Mouse (Mus musculus) erythroblast, adult 5-6 weeks (primary cell): ENCODE data around the gene Actl11. TPM values are rescaled to one million over a fixed set of nuclear protein-coding genes. Genes with fewer than 3 reads are reported as not detected.

Experiments used
- ATAC-seq: replicated peaks from 2 replicates; pipeline ENCODE4 v1.8.0; 2016; ENCODE audit warnings: moderate number of reproducible peaks, mild to moderate bottlenecking, moderate TSS enrichment, inconsistent platforms; ENCODE audit not compliant: poor library complexity, low FRiP score, severe bottlenecking
- total RNA-seq, 2 experiments: library from RNA; stranded (forward) in 1 of 2; stranded (reverse) in 1 of 2; fragments of 150-400 nt in 1 of 2; fragments of 200-764, 138-1000 nt in 1 of 2; gene quantifications; 2 replicates each; pipeline versions ENCODE4 v1.2.3 to v1.2.4; 2015 to 2017; ENCODE audit warnings: low replicate concordance in 2 of 2

Actl11 gene
- total RNA-seq, 2 experiments from 2014 or later, result not detected

DNA sequence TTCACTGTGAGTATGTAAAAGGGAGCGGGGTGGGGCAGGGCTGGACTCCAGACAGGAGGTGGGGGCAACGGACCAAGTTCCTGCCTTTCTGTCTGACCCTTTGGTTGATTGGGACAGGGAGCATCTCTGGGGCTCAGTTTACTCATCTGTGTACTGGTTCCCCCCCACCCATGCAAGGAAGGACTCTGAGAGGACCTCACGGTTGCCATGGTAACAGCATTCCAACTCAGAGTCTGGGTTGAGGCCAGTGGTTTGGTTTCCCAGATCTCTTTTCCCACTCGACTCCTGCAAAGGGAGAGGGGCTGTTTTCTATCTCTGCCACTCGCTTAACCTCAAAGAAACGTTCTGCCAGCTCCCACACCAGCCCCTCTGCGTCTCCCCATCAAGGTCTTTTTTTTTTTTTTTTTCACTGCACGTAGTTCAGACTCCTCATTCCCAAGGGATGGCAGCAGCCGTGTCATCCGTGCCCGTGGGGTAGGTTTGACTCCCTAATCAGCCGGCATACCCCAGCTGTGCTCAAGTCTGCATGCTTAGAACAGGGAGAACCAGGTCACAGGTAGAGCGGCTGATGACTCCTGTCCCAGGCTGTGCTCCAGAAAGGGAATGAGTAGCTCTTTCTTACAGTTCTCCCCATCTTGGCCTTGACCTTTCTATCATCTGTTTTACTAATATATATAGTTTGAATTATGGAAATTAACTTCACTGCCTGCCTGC, 10.2 kb upstream of the Actl11 start:
- no peak for ATAC-seq

DNA sequence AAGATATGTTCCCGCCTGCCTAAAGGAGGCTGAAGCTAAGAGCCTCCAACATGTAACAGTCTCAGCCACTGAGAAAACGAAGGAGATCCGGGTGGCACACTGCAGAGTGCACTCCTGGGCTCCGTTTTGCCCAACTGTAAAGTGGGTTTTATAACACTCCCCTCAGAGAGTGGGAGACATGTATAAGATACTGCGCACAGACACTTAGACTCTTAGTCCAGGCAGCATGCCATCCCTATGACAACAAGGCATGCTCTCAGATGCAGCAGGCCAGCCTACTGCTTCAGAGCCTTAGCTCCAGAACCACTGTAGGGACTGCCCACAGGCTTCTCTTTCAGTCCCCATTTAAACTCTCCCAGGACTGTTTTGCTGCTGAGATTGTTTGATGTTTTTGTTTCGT, 9.4 kb upstream of the Actl11 start:
- no peak for ATAC-seq

DNA sequence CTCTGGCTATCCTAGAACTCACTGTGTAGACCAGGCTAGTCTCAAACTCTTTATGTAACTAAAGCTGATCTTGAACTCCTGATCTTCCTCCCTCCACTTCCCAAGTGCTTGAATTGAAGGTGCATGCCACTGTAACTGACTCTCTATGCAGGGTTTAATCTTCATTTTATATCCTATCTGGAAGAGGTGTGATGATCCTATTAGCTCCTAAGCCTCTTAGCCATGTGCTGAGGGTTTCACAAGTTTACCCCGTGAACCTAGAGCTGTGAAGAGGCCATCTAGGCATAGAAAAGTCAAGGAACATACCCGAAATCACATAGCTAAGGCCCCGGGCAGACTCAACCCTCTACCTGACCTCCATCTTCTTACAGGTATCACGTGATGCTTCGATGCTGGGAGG, 8.8 kb upstream of the Actl11 start:
- ATAC-seq, result no peak

DNA sequence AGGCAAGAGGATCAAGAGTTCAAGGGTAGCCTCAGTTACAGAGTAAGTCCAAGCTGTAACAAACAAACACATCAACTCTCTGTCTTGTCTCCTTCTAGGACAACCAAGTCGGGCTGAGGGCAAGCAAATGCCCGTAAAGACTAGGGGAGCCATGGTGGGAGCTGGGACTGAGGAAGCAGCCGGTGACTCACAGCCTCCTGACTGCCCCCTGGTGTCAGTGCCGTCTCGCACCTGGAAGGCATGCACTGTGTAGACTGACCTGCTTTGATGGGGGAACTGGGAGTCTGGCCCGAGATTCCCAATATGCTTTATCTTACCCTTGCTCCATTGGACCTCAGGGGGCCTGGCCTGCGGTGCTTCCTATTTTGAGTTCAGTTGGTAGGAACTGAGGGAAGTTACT, 5.2 kb upstream of the Actl11 start:
- ATAC-seq, result peak; percentile 43; the same call in 1 of the 2 replicates

DNA sequence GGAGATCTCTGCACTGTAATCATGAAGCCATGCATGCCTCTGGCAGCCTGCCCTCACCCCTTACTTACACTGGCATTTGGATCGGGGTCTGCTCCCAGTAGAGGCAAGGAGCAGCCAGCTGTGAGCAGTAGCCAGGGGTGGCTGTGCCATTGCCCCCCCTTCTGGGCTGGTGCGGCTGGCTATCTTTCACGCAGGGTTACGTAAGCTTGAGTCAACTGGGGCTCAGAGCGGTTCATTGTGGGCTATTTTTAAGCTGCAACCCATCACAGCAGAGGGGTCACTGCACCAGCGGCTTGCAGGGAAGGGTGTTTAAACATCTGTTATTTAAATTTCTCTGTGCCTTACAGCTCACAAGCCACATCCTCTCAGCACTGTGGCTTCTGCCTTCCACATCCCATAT, 4.3 kb upstream of the Actl11 start:
- no peak for ATAC-seq

DNA sequence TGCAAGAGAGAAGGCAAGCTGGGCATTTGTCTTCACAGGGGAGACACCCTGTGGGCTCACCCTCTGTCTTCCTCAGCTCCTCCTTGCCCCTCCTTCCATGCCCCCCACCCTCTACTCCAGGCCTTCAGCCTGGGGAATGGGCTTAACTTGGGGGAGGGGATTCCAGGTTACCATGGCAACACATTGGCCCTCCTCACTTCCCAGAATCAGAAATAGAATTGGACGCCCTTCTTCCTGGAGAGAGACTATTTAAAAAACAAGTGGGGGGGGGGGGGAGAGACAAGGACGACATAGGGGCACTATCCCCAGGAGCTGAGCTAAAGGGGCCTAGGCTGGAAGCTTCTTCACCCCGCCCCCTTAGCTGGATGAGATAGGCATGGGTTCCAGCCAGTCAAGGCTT, 3.0 kb upstream of the Actl11 start:
- ATAC-seq, result no peak

DNA sequence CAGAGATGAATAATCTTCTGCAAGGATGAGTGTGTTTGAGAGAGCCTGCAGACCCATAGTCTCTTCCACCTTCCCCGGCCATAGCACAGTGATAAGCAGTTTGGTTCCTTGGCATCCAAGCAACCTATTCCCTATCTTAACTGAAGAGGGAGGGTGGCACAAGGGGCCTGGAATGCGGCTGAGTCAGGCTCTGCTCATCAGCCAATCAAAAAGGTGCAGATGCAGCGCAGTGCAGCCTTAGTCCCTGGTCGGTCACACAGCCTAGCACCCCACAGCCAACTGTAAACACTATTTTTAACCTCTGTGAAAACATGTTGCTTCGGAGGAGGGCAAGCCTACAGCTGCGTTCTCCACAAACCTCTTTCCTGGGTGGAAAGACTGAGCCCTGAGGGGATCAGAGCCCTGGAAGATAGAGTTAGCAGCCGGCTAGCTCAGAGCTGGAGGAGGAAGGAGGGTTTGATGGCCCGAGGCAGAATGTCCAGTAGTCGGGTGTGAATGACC, 1.3 kb upstream of the Actl11 start:
- ATAC-seq, result no peak

DNA sequence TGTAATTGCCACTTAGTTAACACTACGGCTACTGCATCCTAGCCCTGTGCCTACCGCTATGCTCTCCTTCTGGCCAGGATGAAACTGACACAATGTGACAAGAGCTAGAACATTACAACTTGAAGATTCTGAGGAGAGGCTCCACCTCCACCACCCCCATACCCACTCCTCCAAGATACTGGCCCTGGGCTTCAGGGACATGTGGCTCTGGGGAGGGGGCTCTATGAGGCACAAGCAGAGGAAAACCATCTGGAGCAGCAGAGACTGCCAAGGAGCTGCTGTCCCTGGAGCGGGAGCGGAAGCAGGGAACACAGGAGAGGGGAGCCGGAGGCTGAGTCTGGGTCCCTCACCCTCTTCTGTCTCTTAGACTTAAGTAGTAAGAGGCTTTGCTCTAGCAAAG, 520 bp upstream of the Actl11 start:
- ATAC-seq, result no peak

DNA sequence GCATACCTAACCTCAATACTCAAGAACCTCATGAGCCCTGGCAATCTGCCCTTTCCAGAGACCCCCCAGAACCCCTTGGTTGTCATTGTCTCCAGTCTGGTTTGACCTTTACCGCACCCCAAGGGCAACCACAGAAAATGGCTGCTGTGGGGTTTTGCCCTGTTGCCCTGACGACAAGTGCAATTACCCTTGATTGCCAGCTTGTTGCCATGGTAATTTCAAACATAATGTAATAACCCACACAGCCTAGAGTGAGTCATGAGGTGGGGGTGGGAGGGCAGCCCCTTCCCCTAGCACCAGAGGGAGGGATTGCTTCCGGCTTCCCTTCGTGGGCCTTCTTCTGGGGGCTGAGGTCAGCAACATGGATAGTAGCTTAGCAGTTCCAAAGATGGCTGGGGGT, 4.0 kb downstream of the Actl11 start:
- no peak for ATAC-seq

DNA sequence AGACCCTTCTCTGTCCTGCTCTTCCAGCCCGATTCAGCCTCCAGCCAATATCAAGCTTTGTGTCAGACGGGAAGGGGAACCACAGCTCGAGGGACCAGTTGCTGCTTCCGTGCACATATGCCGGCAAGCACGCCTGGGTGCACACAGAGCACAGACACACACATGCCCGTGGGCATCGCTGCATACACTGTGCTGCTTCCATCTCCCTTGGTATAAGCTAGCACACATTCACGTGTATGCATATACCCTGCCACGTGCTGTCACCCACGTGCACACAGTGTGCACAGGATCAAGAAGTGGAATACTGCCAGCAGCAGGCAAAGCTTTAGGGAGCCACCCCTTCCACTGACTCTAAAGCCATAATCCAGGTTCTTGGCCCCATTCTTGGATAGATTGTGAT, 5.9 kb downstream of the Actl11 start:
- no peak for ATAC-seq

DNA sequence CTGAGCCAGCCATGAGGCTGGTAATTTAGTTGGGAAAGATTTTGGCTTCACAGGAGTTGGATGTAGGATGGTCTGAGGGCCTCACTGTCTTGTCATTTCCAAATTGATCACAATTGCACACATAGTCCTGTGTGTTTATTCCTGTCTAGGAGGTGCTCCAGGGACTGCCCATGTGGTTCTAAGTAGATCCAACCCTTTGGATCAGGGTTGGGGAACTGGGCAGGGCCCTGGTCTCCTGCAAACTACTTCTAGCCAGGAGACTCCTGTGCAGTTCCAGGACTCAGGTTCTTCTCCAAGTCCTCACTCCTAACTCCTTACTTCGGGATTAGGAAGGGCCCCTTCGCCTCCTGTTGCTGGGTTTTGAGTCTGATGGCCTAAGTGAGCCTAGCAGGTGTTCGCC, 7.1 kb downstream of the Actl11 start, which contains the start of gene Camkv:
Camkv (plus strand) TSS at position 301 of the 400 bp plus-strand sequence.
- ATAC-seq, result no peak

DNA sequence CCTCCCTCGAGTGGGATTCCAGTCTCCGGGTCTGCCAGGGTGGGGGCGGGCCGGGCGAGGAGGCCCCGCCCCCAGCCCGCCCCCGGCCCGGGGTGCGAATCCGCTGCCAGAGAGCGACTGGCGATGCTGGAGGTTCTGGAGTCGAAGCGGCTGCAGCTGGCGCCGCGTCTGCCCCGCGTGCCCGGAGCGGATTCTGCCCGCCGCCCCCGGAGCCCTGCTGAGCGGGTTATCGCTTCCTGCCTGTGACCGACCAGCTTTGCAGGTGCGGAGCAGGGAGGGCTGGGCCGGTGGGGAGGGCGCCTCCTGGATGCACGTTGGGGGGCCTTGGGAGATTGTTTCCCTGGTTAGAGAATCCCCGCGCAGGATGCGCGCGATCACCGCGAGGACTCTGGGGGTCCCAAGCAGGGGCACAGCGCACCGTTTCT, 7.5 kb downstream of the Actl11 start:
- no peak for ATAC-seq

DNA sequence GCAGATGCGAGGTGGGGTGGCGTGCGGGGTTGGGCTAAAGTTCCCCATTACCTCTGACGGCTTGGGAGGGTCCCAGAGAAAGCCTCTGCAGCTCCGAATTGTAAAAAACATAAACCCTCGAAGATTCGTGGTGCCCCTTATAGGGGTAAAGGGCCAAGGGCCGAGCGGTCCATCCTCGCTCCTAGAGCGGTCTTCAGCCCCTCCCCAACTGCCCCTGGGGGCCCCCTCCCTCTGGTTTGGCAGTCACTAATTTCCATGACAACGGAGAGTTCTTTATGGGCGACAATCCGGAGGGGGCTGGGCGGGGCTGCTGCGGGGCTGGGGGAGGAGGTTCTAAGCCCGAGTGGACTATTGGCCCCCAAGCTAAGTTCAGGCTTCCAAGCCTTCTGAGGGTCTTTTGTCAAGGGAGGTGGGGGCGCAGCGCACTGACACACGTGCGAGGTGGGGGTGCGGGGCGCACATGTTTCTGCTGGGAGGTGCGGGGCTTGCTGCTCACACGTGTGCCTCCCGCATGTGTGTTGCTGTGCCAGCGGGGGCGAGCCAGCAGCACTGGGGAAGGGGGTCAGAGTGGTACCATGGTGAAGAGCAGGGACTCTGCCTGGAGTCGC, 8.1 kb downstream of the Actl11 start:
- ATAC-seq, result no peak

DNA sequence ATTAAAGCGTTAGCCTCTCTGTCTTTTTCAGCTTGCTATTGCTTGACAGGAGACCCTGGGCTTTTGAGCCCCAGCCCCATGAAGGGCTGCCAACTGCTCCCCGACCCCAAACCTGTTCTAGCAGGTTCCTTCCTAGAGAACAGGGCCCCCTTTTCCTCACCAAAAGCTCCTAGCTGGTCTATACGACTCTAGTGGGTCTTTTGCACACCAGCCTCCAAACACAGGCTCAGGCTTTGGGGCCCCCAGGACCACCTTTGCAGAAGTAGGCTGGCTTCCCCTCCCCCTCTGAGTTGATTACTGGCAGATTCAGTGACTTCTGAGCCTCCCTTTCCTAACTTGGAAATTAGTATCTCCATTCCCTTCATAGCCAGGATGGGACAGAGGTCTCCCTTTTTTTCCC, 8.6 kb downstream of the Actl11 start:
- no peak for ATAC-seq

DNA sequence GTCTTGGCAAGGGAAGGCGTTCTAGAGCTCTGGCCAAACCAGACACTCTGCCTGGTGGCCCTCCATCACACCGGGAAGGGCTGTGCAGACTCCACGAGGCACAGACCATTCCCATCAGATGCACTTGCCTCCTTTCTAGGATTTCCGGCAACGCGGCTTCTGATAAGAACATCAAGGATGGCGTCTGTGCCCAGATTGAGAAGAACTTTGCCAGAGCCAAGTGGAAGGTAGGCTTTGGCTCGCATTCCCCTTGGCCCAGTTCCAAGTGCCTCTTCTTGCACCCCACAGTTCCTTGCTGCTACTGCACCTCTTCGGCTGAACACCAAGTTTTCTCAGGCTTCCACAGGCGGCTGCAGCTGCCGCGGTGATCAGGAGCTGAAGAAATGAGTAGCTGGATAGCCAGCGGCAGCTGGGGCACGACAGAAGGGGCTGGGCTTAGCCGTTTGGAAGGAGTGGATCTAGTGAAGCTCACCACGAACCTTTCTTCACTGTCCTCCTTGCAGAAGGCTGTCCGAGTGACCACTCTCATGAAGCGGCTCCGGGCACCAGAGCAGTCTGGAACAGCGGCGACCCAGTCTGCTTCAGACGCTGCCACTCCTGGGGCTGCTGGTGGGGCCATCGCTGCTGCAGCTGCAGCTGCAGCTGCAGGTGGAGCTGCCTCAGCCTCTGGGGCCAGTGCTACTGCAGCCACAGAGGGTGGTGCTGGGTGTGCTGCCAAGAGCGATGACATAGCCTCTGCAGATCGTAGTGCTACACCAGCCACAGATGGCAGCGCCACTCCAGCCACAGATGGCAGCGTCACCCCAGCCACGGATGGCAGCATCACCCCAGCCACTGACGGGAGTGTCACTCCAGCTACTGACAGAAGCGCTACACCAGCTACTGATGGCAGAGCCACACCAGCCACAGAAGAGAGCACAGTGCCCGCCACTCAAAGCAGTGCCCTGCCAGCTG, 19.2 kb downstream of the Actl11 start:
- peak; percentile 50 for ATAC-seq

DNA sequence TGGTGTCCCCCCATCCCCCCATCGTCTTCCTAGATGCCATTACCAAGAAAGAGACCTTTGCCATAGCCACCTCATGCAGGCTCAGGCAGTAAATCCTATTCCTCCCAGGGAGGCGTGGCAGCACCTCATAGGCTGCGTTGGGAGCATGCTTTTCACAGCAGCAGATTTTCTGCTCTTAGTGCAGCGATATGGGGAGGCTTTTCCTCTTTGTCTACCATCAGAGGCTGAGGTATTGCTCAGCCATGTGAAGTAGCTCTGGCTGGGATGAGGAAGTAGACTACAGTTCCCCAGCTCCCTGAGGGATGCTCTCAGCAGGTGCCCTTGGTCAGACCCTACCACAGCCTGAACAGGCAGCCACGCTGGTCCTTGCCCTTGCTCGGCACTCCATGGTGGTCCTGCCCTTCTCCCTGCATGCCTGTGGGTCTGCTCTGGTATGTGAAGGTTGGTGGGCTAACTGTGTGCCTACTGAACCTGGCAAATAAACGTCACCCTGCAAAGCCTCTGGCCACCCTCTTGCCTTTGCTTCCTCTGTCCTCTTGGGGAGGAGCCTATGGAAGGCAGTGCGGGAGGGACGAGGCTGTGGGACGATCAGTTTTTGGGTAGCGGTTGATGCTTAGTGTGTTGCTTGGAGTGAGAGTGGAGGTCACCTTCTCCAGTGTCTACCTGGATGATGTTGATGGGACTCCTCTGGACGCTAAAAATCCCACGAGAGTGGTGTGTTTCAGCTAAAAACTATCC, 21.1 kb downstream of the Actl11 start:
- ATAC-seq, result no peak

DNA sequence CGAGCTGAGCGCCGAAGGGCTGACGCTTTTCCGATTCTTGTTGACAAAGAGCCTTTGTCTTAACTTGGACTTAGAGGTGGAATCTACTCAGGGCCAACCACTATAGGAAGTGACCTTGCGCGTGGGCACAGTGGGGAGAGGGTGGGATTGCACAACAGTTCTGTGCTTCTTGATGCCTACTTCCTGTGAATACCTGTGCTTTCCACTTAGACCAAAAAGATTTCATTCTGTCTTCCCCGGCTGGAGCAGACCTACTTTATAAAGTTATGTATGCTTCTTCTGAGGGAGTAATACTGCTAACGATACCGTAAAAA, 21.6 kb downstream of the Actl11 start, which contains the start of gene Traip:
Traip (plus strand) TSS at position 215 of the 314 bp plus-strand sequence.
- ATAC-seq, result no peak

DNA sequence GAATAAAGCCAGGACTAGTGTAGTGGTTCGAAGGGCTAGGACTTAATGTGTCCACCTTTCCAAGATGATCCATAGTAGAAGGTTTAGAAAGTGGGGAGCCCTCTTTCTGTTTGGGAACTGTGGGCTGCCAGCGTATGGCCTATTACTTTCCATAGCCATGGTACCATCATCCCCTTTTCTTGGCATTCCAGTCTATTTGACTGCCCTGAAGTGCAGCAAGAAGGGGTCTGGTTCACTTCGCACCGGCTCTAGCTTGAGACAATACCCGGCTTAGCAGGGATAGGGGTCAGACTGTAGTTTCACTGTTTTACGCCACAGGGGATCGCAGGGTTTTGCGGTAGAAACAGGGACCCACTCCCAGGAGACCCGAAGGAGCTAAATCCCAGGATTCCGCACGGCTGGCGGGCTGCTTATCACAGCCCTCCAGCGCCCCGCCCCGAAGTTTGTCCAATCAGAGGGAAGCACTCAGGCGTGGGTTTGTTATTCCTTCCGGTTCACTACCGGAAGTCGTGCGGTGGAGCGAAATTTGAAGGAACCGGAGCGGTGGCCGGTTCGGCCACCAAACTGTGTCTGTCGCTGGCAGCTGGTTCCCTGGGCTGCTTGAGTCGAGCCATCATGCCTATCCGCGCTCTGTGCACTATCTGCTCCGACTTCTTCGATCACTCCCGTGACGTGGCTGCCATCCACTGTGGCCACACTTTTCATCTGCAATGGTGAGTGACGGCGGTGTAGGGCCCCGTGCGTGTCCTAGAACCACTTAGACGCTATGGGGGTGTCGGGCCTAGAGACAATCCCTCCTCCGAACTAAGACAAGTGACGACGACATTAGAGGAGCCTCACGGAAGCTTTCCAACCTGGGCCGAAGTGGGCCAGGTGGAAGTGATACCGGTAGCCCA, 22.4 kb downstream of the Actl11 start:
- ATAC-seq, result peak; percentile 90
